Mouse (Mus musculus): ENCODE data around the gene Boll. TPM values are rescaled to one million over a fixed set of nuclear protein-coding genes. Genes with fewer than 3 reads are reported as not detected.

Boll gene
- polyA plus RNA-seq (2016; fragmentation: Nextera tagmentation; extraction: Ambion mirVana) = 0.28 TPM in 1 of 2 replicates, not detected in the other

GRCm38 (mm10) chr1:55363044-55363565 is at the start of gene Boll:
Gene Boll (minus strand): TSS chr1:55363469.
- Histone ChIP-seq H3K27ac (replicated peaks) (no peak within 1 kb of the TSS), H3K36me3 (no peaks in the 10 kb centered on the region), H3K4me2 (replicated peaks) (peak within 1 kb of the TSS; percentile 58), H3K4me3 (peak within 1 kb of the TSS; percentile 51), H3K9ac (replicated peaks) (no peak within 1 kb of the TSS), H3K27me3 (peaks cover 21% of the 10 kb centered on the region), H3K4me1 (0 out of 2 replicates have a peak, but pooled peaks cover 6% of the 10 kb centered on the region), H3K9me3 (0 out of 2 replicates have a peak, but pooled peaks cover 4% of the 10 kb centered on the region)
- 12% methylated on average over 67 of the region's 68 CpGs for WGBS
- ATAC-seq (ENCODE audit: low FRiP score, low read depth) = peak; percentile 89

- WGBS = 76% methylated on average over 6 of the region's 6 CpGs
- no peak overlapping the region for H3K27ac ChIP-seq (replicated peaks)
- H3K4me3 ChIP-seq = no peak overlapping the region
- peaks cover 4% of the 10 kb centered on the region; the same call in 1 of the 2 replicates for H3K4me1 ChIP-seq
- H3K4me2 ChIP-seq (replicated peaks) = no peak overlapping the region
- no peak overlapping the region for H3K9ac ChIP-seq (replicated peaks)
- no peaks in the 10 kb centered on the region for H3K36me3 ChIP-seq
- ATAC-seq (ENCODE audit: low FRiP score, low read depth) = no peak
- H3K9me3 ChIP-seq = no peaks in the 10 kb centered on the region
- H3K27me3 ChIP-seq = 0 out of 2 replicates have a peak, but pooled peaks cover 3% of the 10 kb centered on the region
Measured at GRCm38 (mm10) chr1:55412569-55412968, 49.3 kb upstream of the Boll start.

GRCm38 (mm10) chr1:55411079-55411478 is 47.8 kb upstream of the Boll start:
- Histone ChIP-seq H3K27ac (replicated peaks) (no peak overlapping the region), H3K4me3 (no peak overlapping the region), H3K36me3 (no peaks in the 10 kb centered on the region), H3K4me2 (replicated peaks) (no peak overlapping the region), H3K4me1 (peaks cover 11% of the 10 kb centered on the region), H3K9ac (replicated peaks) (no peak overlapping the region), H3K27me3 (peaks cover 13% of the 10 kb centered on the region; the same call in 1 of the 2 replicates), H3K9me3 (no peaks in the 10 kb centered on the region)
- 82% methylated on average over 2 of the region's 2 CpGs for WGBS
- no peak for ATAC-seq (ENCODE audit: low FRiP score, low read depth)

- no peak overlapping the region for H3K4me3 ChIP-seq
- WGBS = 82% methylated on average over 2 of the region's 2 CpGs
- H3K27me3 ChIP-seq = peaks cover 13% of the 10 kb centered on the region; the same call in 1 of the 2 replicates
- ATAC-seq (ENCODE audit: low FRiP score, low read depth) = no peak
- no peak overlapping the region for H3K4me2 ChIP-seq (replicated peaks)
- H3K4me1 ChIP-seq = peaks cover 11% of the 10 kb centered on the region
- H3K27ac ChIP-seq (replicated peaks) = no peak overlapping the region
- H3K36me3 ChIP-seq = no peaks in the 10 kb centered on the region
- no peaks in the 10 kb centered on the region for H3K9me3 ChIP-seq
- H3K9ac ChIP-seq (replicated peaks) = no peak overlapping the region
Measured at GRCm38 (mm10) chr1:55410670-55411069, 47.4 kb upstream of the Boll start.

- peak; percentile 24 for ATAC-seq (ENCODE audit: low FRiP score, low read depth)
- Histone ChIP-seq H3K9me3 (no peaks in the 10 kb centered on the region), H3K9ac (replicated peaks) (peak overlapping the region; percentile 69), H3K27ac (replicated peaks) (peak overlapping the region; percentile 76), H3K4me1 (peaks cover 14% of the 10 kb centered on the region), H3K36me3 (no peaks in the 10 kb centered on the region), H3K4me2 (replicated peaks) (peak overlapping the region; percentile 96), H3K4me3 (peak overlapping the region; percentile 74), H3K27me3 (peaks cover 21% of the 10 kb centered on the region)
- 4% methylated on average over 33 of the region's 35 CpGs for WGBS
Measured at GRCm38 (mm10) chr1:55406531-55407375, 43.5 kb upstream of the Boll start.

- peak overlapping the region; percentile 76 for H3K27ac ChIP-seq (replicated peaks)
- ATAC-seq (ENCODE audit: low FRiP score, low read depth) = peak; percentile 63
- peaks cover 14% of the 10 kb centered on the region for H3K4me1 ChIP-seq
- H3K27me3 ChIP-seq = peaks cover 21% of the 10 kb centered on the region
- no peaks in the 10 kb centered on the region for H3K36me3 ChIP-seq
- H3K9me3 ChIP-seq = no peaks in the 10 kb centered on the region
- 2% methylated on average over 42 of the region's 42 CpGs for WGBS
- H3K9ac ChIP-seq (replicated peaks) = peak overlapping the region; percentile 69
- peak overlapping the region; percentile 96 for H3K4me2 ChIP-seq (replicated peaks)
- peak overlapping the region; percentile 74 for H3K4me3 ChIP-seq
Measured at GRCm38 (mm10) chr1:55406023-55406413, 42.7 kb upstream of the Boll start.

- H3K27ac ChIP-seq (replicated peaks) = peak within 1 kb of the TSS; percentile 76
- peaks cover 14% of the 10 kb centered on the region for H3K4me1 ChIP-seq
- no peaks in the 10 kb centered on the region for H3K9me3 ChIP-seq
- peaks cover 21% of the 10 kb centered on the region for H3K27me3 ChIP-seq
- H3K36me3 ChIP-seq = no peaks in the 10 kb centered on the region
- H3K4me2 ChIP-seq (replicated peaks) = peak within 1 kb of the TSS; percentile 96
- ATAC-seq (ENCODE audit: low FRiP score, low read depth) = peak; percentile 99
- 4% methylated on average over 50 of the region's 51 CpGs for WGBS
- peak within 1 kb of the TSS; percentile 74 for H3K4me3 ChIP-seq
- peak within 1 kb of the TSS; percentile 69 for H3K9ac ChIP-seq (replicated peaks)
Measured at GRCm38 (mm10) chr1:55405272-55406022, 42.2 kb upstream of the Boll start, which contains the start of gene Plcl1. Gene Plcl1 (plus strand): TSS chr1:55405921.

- 3% methylated on average over 3 of the region's 3 CpGs for WGBS
- Histone ChIP-seq H3K9ac (replicated peaks) (no peak overlapping the region), H3K4me1 (peaks cover 14% of the 10 kb centered on the region), H3K4me2 (replicated peaks) (peak overlapping the region; percentile 96), H3K9me3 (no peaks in the 10 kb centered on the region), H3K36me3 (no peaks in the 10 kb centered on the region), H3K27me3 (peaks cover 21% of the 10 kb centered on the region), H3K27ac (replicated peaks) (no peak overlapping the region), H3K4me3 (no peak overlapping the region)
- no peak for ATAC-seq (ENCODE audit: low FRiP score, low read depth)
Measured at GRCm38 (mm10) chr1:55404439-55404838, 41.2 kb upstream of the Boll start.

- H3K27ac ChIP-seq (replicated peaks) = no peak overlapping the region
- H3K27me3 ChIP-seq = peaks cover 9% of the 10 kb centered on the region
- WGBS = 33% methylated on average over 5 of the region's 5 CpGs
- ATAC-seq (ENCODE audit: low FRiP score, low read depth) = peak; percentile 79; the same call in 1 of the 2 replicates
- H3K9ac ChIP-seq (replicated peaks) = no peak overlapping the region
- no peaks in the 10 kb centered on the region for H3K36me3 ChIP-seq
- H3K4me1 ChIP-seq = no peaks in the 10 kb centered on the region
- no peaks in the 10 kb centered on the region for H3K9me3 ChIP-seq
- H3K4me2 ChIP-seq (replicated peaks) = no peak overlapping the region
- no peak overlapping the region for H3K4me3 ChIP-seq
Measured at GRCm38 (mm10) chr1:55399891-55400290, 36.6 kb upstream of the Boll start.

GRCm38 (mm10) chr1:55383114-55383773 is 20.0 kb upstream of the Boll start:
- no peak overlapping the region for H3K27ac ChIP-seq (replicated peaks)
- no peak overlapping the region for H3K9ac ChIP-seq (replicated peaks)
- H3K9me3 ChIP-seq = no peaks in the 10 kb centered on the region
- H3K36me3 ChIP-seq = no peaks in the 10 kb centered on the region
- H3K4me1 ChIP-seq = peaks cover 2% of the 10 kb centered on the region; the same call in 1 of the 2 replicates
- no peaks in the 10 kb centered on the region for H3K27me3 ChIP-seq
- H3K4me3 ChIP-seq = no peak overlapping the region
- WGBS = 8% methylated on average over 9 of the region's 9 CpGs
- ATAC-seq (ENCODE audit: low FRiP score, low read depth) = peak; percentile 86
- no peak overlapping the region for H3K4me2 ChIP-seq (replicated peaks)

- no peaks in the 10 kb centered on the region for H3K9me3 ChIP-seq
- WGBS = 88% methylated on average over 2 of the region's 2 CpGs
- no peaks in the 10 kb centered on the region for H3K27me3 ChIP-seq
- H3K4me1 ChIP-seq = peaks cover 2% of the 10 kb centered on the region; the same call in 1 of the 2 replicates
- no peak for ATAC-seq (ENCODE audit: low FRiP score, low read depth)
- H3K36me3 ChIP-seq = no peaks in the 10 kb centered on the region
- no peak overlapping the region for H3K4me3 ChIP-seq
- H3K9ac ChIP-seq (replicated peaks) = no peak overlapping the region
- no peak overlapping the region for H3K27ac ChIP-seq (replicated peaks)
- H3K4me2 ChIP-seq (replicated peaks) = no peak overlapping the region
Measured at GRCm38 (mm10) chr1:55380527-55380926, 17.3 kb upstream of the Boll start.

All from midbrain, embryonic 12.5 days (tissue).